Mouse (Mus musculus) forebrain, embryonic 10.5 days (tissue): ENCODE data around the gene Eml6. TPM values are rescaled to one million over a fixed set of nuclear protein-coding genes. Genes with fewer than 3 reads are reported as not detected.

Experiments used
- DNase-seq: peaks from one replicate; pipeline ENCODE4 v3.0.0-alpha.2; 2017; ENCODE audit warnings: low spot score; ENCODE audit errors: extremely low spot score
- H3K27ac ChIP-seq: fragments of 300-500 bp; sonication (generic); 2 replicates; pipeline ENCODE4 v1.5.1; 2016; ENCODE audit warnings: mild to moderate bottlenecking
- H3K27me3 ChIP-seq: fragments of 300-500 bp; sonication (generic); 2 replicates; pipeline ENCODE4 v1.6.1; 2016; ENCODE audit warnings: mild to moderate bottlenecking; ENCODE audit not compliant: poor library complexity, severe bottlenecking
- H3K36me3 ChIP-seq: fragments of 300-500 bp; sonication (generic); replicated peaks from 2 replicates; pipeline ENCODE4 v1.6.1; 2016; ENCODE audit warnings: mild to moderate bottlenecking, moderate library complexity
- H3K4me1 ChIP-seq: fragments of 300-500 bp; sonication (generic); 2 replicates; pipeline ENCODE4 v1.6.1; 2016
- H3K4me3 ChIP-seq: fragments of 300-500 bp; sonication (generic); 2 replicates; pipeline ENCODE4 v1.5.1; 2016; ENCODE audit warnings: mild to moderate bottlenecking, moderate library complexity
- H3K9me3 ChIP-seq: fragments of 300-500 bp; sonication (generic); 2 replicates; pipeline ENCODE4 v1.6.1; 2016; ENCODE audit warnings: mild to moderate bottlenecking, moderate library complexity
- WGBS: fragments of 180-500 bp; shearing (Covaris S2); methylation state at CpG from one replicate; pipeline ENCODE4 v1.1.7; 2016; 5-methylcytosine and 5-hydroxymethylcytosine counted together
- polyA plus RNA-seq: library from polyadenylated mRNA; unstranded; fragments of >200 nt; fragmentation: Nextera tagmentation; extraction: Ambion mirVana; gene quantifications from 2 replicates; pipeline ENCODE4 v1.2.1, GENCODE M21; 2016

Gene Eml6
- polyA plus RNA-seq, 1 experiment from 2014 or later, result 0.92 TPM

- 93% methylated on average over 2 of the region's 2 CpGs for WGBS
- no peak for DNase-seq
- Histone ChIP-seq H3K4me1 (no peaks in the 10 kb centered on the region), H3K4me3 (no peak overlapping the region), H3K27me3 (no peaks in the 10 kb centered on the region), H3K9me3 (no peaks in the 10 kb centered on the region), H3K27ac (no peak overlapping the region), H3K36me3 (no peaks in the 10 kb centered on the region)
Observed at GRCm38 (mm10) chr11:29801432-29802427, 224.1 kb downstream of the Eml6 start.

GRCm38 (mm10) chr11:29799839-29800238 lies 226.0 kb downstream of the Eml6 start:
- H3K27me3 ChIP-seq, result no peaks in the 10 kb centered on the region
- no peaks in the 10 kb centered on the region for H3K9me3 ChIP-seq
- DNase-seq, result no peak
- no peaks in the 10 kb centered on the region for H3K36me3 ChIP-seq
- H3K27ac ChIP-seq, result no peak overlapping the region
- H3K4me3 ChIP-seq, result no peak overlapping the region
- WGBS, result 67% methylated on average over 1 of the region's 1 CpGs
- H3K4me1 ChIP-seq, result no peaks in the 10 kb centered on the region

- WGBS, result 95% methylated on average over 6 of the region's 6 CpGs
- no peaks in the 10 kb centered on the region for H3K36me3 ChIP-seq
- H3K4me3 ChIP-seq, result no peak overlapping the region
- no peak for DNase-seq
- no peaks in the 10 kb centered on the region for H3K4me1 ChIP-seq
- no peaks in the 10 kb centered on the region for H3K27me3 ChIP-seq
- no peak overlapping the region for H3K27ac ChIP-seq
- no peaks in the 10 kb centered on the region for H3K9me3 ChIP-seq
Observed at GRCm38 (mm10) chr11:29795106-29795505, 230.7 kb downstream of the Eml6 start.

GRCm38 (mm10) chr11:29794475-29794874 lies 231.4 kb downstream of the Eml6 start:
- Histone ChIP-seq H3K4me1 (no peaks in the 10 kb centered on the region), H3K9me3 (no peaks in the 10 kb centered on the region), H3K27me3 (no peaks in the 10 kb centered on the region), H3K4me3 (no peak overlapping the region), H3K27ac (no peak overlapping the region), H3K36me3 (no peaks in the 10 kb centered on the region)
- WGBS, result 61% methylated on average over 2 of the region's 2 CpGs
- DNase-seq, result no peak

- no peaks in the 10 kb centered on the region for H3K36me3 ChIP-seq
- H3K27me3 ChIP-seq, result no peaks in the 10 kb centered on the region
- H3K9me3 ChIP-seq, result no peaks in the 10 kb centered on the region
- no peak overlapping the region for H3K4me3 ChIP-seq
- DNase-seq, result no peak
- H3K27ac ChIP-seq, result no peak overlapping the region
- WGBS, result 91% methylated on average over 2 of the region's 2 CpGs
- H3K4me1 ChIP-seq, result no peaks in the 10 kb centered on the region
Observed at GRCm38 (mm10) chr11:29790796-29791195, 235.0 kb downstream of the Eml6 start.

- Histone ChIP-seq H3K9me3 (no peaks in the 10 kb centered on the region), H3K27ac (no peak overlapping the region), H3K4me1 (no peaks in the 10 kb centered on the region), H3K36me3 (no peaks in the 10 kb centered on the region), H3K4me3 (no peak overlapping the region), H3K27me3 (no peaks in the 10 kb centered on the region)
- 87% methylated on average over 6 of the region's 6 CpGs for WGBS
- no peak for DNase-seq
Observed at GRCm38 (mm10) chr11:29788921-29789638, 236.8 kb downstream of the Eml6 start.

GRCm38 (mm10) chr11:29788499-29788898 lies 237.3 kb downstream of the Eml6 start:
- H3K27ac ChIP-seq, result no peak overlapping the region
- 62% methylated on average over 1 of the region's 1 CpGs for WGBS
- no peaks in the 10 kb centered on the region for H3K27me3 ChIP-seq
- DNase-seq, result no peak
- no peaks in the 10 kb centered on the region for H3K4me1 ChIP-seq
- no peaks in the 10 kb centered on the region for H3K9me3 ChIP-seq
- no peak overlapping the region for H3K4me3 ChIP-seq
- no peaks in the 10 kb centered on the region for H3K36me3 ChIP-seq

- H3K4me3 ChIP-seq, result no peak overlapping the region
- H3K27me3 ChIP-seq, result no peaks in the 10 kb centered on the region
- H3K36me3 ChIP-seq, result no peaks in the 10 kb centered on the region
- WGBS, result 21% methylated on average over 5 of the region's 5 CpGs
- H3K4me1 ChIP-seq, result no peaks in the 10 kb centered on the region
- H3K27ac ChIP-seq, result no peak overlapping the region
- no peak for DNase-seq
- no peaks in the 10 kb centered on the region for H3K9me3 ChIP-seq
Observed at GRCm38 (mm10) chr11:29787473-29787872, 238.4 kb downstream of the Eml6 start.

GRCm38 (mm10) chr11:29786583-29787219 lies 239.1 kb downstream of the Eml6 start:
- DNase-seq, result no peak
- H3K4me1 ChIP-seq, result no peaks in the 10 kb centered on the region
- WGBS, result 92% methylated on average over 6 of the region's 6 CpGs
- no peaks in the 10 kb centered on the region for H3K36me3 ChIP-seq
- no peaks in the 10 kb centered on the region for H3K27me3 ChIP-seq
- no peak overlapping the region for H3K4me3 ChIP-seq
- H3K27ac ChIP-seq, result no peak overlapping the region
- no peaks in the 10 kb centered on the region for H3K9me3 ChIP-seq

- DNase-seq, result no peak
- Histone ChIP-seq H3K27ac (no peak overlapping the region), H3K4me3 (no peak overlapping the region), H3K9me3 (no peaks in the 10 kb centered on the region), H3K36me3 (no peaks in the 10 kb centered on the region), H3K4me1 (peaks cover 7% of the 10 kb centered on the region; the same call in 1 of the 2 replicates), H3K27me3 (no peaks in the 10 kb centered on the region)
- 38% methylated on average over 2 of the region's 2 CpGs for WGBS
Observed at GRCm38 (mm10) chr11:29779409-29780026, 246.3 kb downstream of the Eml6 start.

GRCm38 (mm10) chr11:29778936-29779335 lies 246.9 kb downstream of the Eml6 start:
- Histone ChIP-seq H3K9me3 (no peaks in the 10 kb centered on the region), H3K27ac (no peak overlapping the region), H3K4me3 (no peak overlapping the region), H3K36me3 (no peaks in the 10 kb centered on the region), H3K27me3 (no peaks in the 10 kb centered on the region), H3K4me1 (peaks cover 10% of the 10 kb centered on the region; the same call in 1 of the 2 replicates)
- 60% methylated on average over 3 of the region's 3 CpGs for WGBS
- no peak for DNase-seq

- H3K4me1 ChIP-seq, result peaks cover 10% of the 10 kb centered on the region; the same call in 1 of the 2 replicates
- H3K36me3 ChIP-seq, result no peaks in the 10 kb centered on the region
- no peak overlapping the region for H3K4me3 ChIP-seq
- H3K9me3 ChIP-seq, result no peaks in the 10 kb centered on the region
- no peaks in the 10 kb centered on the region for H3K27me3 ChIP-seq
- H3K27ac ChIP-seq, result no peak overlapping the region
- DNase-seq, result no peak
Observed at GRCm38 (mm10) chr11:29777964-29778363, 247.9 kb downstream of the Eml6 start.
